Mouse (Mus musculus) small intestine, adult 2 months (tissue): ENCODE measurements around the gene Fastkd5.

Source experiments
- CTCF ChIP-seq: fragments of 200-500 bp; IDR thresholded peaks from 2 replicates; pipeline ENCODE4 v1.5.1; 2012; ENCODE audit warnings: low read depth, mild to moderate bottlenecking, control low read depth, inconsistent platforms, low read length, moderate library complexity, mixed read lengths; ENCODE audit not compliant: insufficient replicate concordance, insufficient read length; ENCODE audit errors: extremely low read depth
- POLR2A ChIP-seq: fragments of 200-500 bp; IDR thresholded peaks from 2 replicates; pipeline ENCODE4 v1.6.1; 2012; ENCODE audit warnings: low read depth, mild to moderate bottlenecking, control low read depth, inconsistent platforms, low read length, moderate library complexity

GRCm38 (mm10) chr2:130577632-130578031 lies 52.2 kb downstream of the Fastkd5 start:
- no peak for TF ChIP-seq CTCF
- TF ChIP-seq POLR2A = no peak
